Mouse (Mus musculus) ES-E14 (cell line): ENCODE results near the gene Egfr.

Experiments used
- HCFC1 ChIP-seq: IDR thresholded peaks from 2 replicates; pipeline ENCODE4 v1.6.1; 2012; ENCODE audit warnings: low read length, inconsistent platforms, borderline replicate concordance; ENCODE audit not compliant: insufficient read depth
- ZC3H11A ChIP-seq: IDR thresholded peaks from 2 replicates; pipeline ENCODE4 v1.6.1; 2012; ENCODE audit warnings: low read depth, mild to moderate bottlenecking, inconsistent platforms, low read length, borderline replicate concordance

- no peak for TF ChIP-seq ZC3H11A
- no peak for TF ChIP-seq HCFC1
Measured at GRCm38 (mm10) chr11:16759930-16760329, 7.9 kb downstream of the Egfr start.
